Mouse (Mus musculus) adipocyte (in vitro differentiated cells): ENCODE measurements around the gene Mif4gd.
"Not testable (repeated sequence)": the region's sequence is repeated elsewhere in the genome, so short reads cannot be mapped to it uniquely, and the experiment has no call there.

Source experiments
- DNase-seq: peaks from one replicate; pipeline ENCODE4 v3.0.0-alpha.2; 2016; ENCODE audit warnings: low spot score

The Mif4gd gene

DNA sequence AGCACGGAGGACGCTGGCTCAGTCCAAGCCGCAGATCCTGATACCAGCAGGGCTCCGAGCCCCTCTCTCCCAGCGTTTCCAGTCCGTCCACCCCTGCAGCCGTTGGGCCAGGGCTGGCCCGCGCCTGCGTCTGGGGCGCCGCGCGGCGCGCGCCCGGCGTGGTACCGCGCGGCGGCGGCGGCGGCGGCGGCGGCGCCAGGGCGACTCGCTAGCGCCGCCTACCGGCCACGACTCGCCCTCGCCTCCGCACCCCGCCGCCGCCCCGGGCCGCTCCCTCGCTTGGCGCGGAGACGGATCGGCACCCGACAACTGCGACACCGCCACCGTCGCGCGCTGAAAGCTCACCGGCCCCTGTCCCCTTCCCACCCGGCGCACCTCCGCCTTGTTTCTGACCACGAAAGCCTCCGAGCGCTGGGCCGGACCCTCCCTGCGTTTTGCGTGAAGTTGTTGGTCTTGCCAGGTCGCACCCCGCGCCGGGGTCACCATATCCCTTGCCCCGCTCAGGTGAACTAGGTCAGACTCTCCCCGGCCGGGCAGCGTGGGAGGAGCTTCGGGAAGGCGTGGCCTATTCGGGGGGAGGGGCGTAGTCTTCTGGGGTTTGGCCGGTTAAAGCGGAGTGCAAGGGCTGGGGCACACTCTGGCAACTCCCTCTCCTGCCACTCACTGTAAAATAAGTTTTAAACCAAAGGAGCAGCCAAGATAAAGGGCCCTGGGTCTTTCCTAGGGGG is at the start of gene Mif4gd:
Mif4gd (minus strand) TSS at position 560 of the 728 bp plus-strand sequence.
- DNase-seq: peak; percentile 92

DNA sequence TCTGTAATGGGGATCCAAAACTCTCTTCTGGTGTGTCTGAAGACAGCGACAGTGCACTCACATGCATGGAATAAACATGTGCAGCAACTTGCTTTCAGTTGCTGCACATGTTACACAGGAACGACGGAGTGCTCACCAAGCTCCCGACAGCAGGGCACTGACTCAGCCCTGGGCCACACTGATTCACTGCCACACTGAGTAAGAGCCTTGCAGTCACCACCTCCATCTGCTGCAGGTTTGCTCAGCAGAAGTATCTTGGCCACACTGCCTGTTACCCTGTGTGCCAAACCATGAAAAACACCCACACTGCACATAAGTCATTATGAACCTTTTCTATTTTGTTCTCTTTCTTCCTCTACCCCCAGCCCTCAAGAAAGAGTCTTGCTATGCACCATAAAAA is 47.6 kb upstream of the Mif4gd start:
- DNase-seq: no peak

GRCm38 (mm10) chr11:115658521-115658920 is 45.8 kb upstream of the Mif4gd start:
- no peak for DNase-seq

- no peak for DNase-seq
Measured at GRCm38 (mm10) chr11:115654128-115654527, 41.4 kb upstream of the Mif4gd start.

DNA sequence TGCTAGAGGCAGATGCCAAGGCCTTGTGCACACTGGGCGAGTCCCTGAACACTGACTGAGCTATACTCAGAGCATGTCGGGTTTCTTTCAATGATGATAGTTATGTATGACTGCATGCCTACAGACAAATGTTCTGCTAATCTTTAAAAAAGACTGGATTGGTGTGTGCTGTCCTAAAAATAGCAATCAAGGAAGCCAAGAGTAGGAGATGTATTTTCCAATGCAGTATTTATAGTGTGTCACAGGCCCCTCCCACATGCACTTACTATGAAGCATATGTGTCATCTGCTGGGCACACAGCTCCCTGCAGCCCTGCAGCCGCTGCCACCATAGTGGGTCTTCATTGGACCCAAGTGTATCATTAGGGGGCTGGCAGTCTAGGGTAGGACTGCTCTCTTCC is 40.4 kb upstream of the Mif4gd start:
- no peak for DNase-seq

DNA sequence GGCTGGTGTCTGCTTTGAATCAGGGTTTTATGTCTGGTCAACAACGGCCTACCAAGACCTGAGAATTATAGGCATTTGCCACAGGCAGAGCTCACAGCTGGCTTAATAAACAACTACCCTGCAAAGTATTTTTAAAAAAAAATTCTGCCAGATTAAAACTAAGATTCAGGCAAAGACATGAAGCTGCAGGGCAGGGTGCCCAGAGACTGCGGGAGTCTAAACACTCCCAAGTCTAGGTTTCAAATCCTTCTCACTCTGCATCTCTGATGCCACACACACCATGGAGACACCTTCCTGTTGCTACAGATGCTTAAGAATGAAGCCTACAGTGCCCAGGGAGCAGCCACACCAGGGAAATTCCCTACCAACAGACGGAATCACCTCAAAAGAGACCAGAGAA is 38.9 kb upstream of the Mif4gd start:
- no peak for DNase-seq

GRCm38 (mm10) chr11:115649706-115650105 is 36.9 kb upstream of the Mif4gd start:
- DNase-seq: no peak

DNA sequence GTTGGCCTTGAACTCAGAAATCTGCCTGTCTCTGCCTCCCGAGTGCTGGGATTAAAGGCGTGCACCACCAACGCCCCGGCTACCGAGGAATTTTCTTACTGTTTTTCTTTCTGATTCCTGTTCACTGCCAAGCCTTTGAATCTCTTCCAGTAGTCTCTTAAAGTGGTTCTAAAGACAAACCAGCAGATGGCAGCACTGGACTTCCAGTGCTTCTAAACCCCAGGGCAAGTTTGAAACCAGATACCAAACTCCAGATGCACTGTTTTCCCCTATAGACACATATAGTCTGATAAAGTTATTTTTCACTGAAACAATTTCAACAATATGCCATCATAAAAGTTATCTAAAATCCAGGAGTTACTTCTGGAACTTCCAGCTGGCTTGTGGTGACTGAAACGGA is 34.7 kb upstream of the Mif4gd start:
- DNase-seq: peak; percentile 91

DNA sequence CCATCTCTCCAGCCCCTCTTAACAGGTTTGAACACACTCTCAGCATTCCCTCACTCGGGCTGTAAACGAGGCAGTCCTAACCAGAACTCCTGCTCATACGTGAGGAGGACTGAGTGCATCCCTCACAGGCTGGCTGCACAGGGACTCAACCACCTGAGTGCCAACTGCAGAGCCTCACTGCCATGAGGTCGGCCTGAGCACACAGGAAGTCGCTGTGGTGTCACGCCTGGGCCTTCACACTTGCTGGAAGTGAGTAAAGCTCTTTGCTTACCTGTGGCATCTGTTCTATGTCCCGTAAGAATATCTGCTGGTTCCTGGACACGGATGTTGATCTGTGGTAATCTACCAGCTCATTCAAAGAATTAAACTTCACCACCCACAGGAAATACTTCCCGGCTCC is 33.7 kb upstream of the Mif4gd start:
- no peak for DNase-seq

GRCm38 (mm10) chr11:115645498-115645897 is 32.7 kb upstream of the Mif4gd start:
- not testable (repeated sequence) for DNase-seq

- DNase-seq: no peak
Measured at GRCm38 (mm10) chr11:115644308-115644707, 31.5 kb upstream of the Mif4gd start.

GRCm38 (mm10) chr11:115643265-115643664 is 30.5 kb upstream of the Mif4gd start:
- no peak for DNase-seq

- no peak for DNase-seq
Measured at GRCm38 (mm10) chr11:115642705-115643104, 29.9 kb upstream of the Mif4gd start.

- no peak for DNase-seq
Measured at GRCm38 (mm10) chr11:115641664-115642036, 28.9 kb upstream of the Mif4gd start.

DNA sequence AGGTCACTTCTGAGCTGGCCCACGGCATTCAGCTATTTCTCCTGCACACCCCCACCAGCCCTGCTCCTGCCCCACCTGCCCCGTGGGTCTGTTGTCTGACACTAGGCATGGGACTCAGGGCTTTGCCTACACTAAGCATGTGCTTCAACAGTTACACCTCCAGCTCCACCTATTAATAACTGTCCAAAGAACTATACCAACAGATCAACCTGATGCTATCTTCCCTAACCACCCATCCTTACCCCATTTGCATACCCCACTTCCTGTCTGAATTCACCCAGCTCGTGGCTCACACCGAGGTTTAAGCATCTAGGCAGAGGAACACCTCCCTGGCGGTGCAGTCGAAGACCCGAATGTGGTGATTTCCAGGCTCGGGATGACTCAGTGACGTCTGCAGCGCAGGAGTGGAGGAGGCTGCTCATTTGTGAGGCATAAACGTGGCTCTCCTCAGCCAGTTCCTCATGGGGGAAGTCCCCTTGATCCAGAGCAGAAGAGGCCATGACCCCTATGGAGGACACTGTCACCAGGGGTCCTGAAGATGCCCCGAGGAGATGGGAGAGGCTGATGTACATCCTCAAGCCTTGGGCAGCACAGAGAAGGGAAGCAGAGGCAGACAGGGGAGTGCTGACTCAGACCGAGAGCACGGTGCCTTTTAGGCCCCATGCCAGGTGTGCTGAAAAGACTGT is 28.4 kb upstream of the Mif4gd start:
- DNase-seq: no peak

DNA sequence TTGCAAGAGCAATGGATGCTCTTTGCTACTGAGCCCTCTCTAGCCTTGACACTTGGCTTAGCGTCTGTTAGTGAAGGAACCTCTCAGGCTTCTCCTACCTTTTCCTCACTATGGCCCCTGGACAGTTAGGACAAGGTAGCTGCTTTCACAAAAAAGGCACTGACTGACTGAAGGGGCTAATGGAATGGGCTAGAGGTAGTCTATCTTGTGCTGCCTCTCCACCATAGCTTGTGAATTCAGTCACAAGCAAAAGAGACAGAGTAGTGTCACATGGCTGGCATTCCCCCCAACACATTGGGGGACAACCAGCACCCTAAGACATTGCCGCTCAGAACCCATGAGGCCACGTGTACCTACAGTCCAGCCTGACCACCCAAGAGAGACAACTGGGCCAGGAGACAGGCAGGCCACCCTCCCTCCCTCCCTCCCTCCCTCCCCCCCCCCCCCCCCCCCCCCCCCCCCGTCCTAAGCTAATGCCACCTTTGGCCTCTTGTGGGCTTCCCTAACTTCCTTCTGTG is 27.6 kb upstream of the Mif4gd start:
- no peak for DNase-seq

DNA sequence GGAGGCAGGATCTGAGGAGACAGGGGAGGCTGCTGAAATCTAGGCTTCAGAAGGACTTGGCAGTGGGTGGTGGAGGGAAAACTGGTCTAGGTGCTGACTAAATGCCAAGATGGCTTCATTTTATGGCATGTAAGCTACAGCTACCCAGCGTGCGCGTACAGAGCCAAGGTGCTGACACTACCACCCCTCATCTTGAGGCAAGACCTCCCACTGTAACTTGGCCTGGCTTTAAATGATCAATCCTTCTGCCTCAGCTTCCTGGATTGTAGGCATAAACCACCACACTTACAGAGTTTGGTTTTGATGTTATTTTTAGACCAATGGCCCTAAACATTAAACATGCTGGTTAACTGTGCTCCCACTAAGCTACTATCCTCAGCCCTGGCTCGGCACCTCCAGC is 26.8 kb upstream of the Mif4gd start:
- DNase-seq: no peak

GRCm38 (mm10) chr11:115638498-115639409 is 26.0 kb upstream of the Mif4gd start:
- DNase-seq: no peak

- no peak for DNase-seq
Measured at GRCm38 (mm10) chr11:115636960-115637359, 24.2 kb upstream of the Mif4gd start.

GRCm38 (mm10) chr11:115635484-115635883 is 22.7 kb upstream of the Mif4gd start:
- no peak for DNase-seq

GRCm38 (mm10) chr11:115635041-115635440 is 22.3 kb upstream of the Mif4gd start:
- DNase-seq: no peak

DNA sequence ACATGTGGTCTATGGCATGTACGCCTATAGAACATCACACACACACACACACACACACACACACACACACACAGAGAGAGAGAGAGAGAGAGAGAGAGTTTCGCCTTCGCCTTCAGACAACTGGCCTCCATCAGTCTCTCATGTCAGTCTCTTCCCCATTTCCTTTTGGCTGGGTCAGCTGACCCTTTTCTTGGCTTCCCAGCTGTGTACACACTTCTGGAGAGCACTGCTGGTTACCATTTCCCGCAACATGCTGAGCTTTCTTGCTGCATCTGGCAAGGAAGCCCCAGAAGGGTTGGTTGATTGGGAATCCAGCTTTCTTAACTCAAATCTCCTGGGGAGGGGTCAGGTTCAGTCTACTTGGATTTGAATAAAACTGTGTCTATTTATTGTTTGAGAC is 21.3 kb upstream of the Mif4gd start:
- DNase-seq: peak; percentile 62
